Mouse (Mus musculus) liver, postnatal 0 days (tissue): Measurements from ENCODE around the gene Cep170b.

ENCODE experiments used
- CTCF ChIP-seq: sonication (generic); IDR thresholded peaks from 2 replicates; pipeline ENCODE4 v1.5.1; 2016; ENCODE audit warnings: antibody characterized with exemption, low read depth
- EP300 ChIP-seq: IDR thresholded peaks from 2 replicates; pipeline ENCODE4 v1.6.1; 2016; ENCODE audit warnings: antibody characterized with exemption, low read depth, mild to moderate bottlenecking

- TF ChIP-seq CTCF, result no peak
- TF ChIP-seq EP300, result no peak
Observed at GRCm38 (mm10) chr12:112679027-112679996, 40.9 kb upstream of the Cep170b start.
